Mouse (Mus musculus): Measurements from ENCODE around the gene Ptpn18. TPM values are rescaled to one million over a fixed set of nuclear protein-coding genes. Genes with fewer than 3 reads are reported as not detected.
A peak's percentile ranks its signal among the peaks of the same experiment; 100 is the strongest.

Gene Ptpn18
- polyA plus RNA-seq, 1 experiment from 2014 or later = 21.5 TPM

- Histone ChIP-seq H3K4me3 (ENCODE audit: low read length) (no peak overlapping the region), H3K4me2 (replicated peaks; ENCODE audit: low read depth, low read length) (no peak overlapping the region), H3K27ac (ENCODE audit: low read length) (no peak overlapping the region), H3K9ac (replicated peaks; ENCODE audit: low read length) (no peak overlapping the region), H3K9me3 (ENCODE audit: low read length) (no peaks in the 10 kb centered on the region), H3K27me3 (ENCODE audit: insufficient read depth, low read length) (peaks cover 10% of the 10 kb centered on the region), H3K4me1 (ENCODE audit: insufficient read depth, low read length) (0 out of 2 replicates have a peak, but pooled peaks cover 4% of the 10 kb centered on the region), H3K36me3 (ENCODE audit: insufficient read depth, low read length) (no peaks in the 10 kb centered on the region)
- 17% methylated on average over 7 of the region's 7 CpGs for WGBS
- no peak for ATAC-seq (ENCODE audit: low FRiP score, low TSS enrichment)
Observed at GRCm38 (mm10) chr1:34462766-34463165, 3.2 kb downstream of the Ptpn18 start.

GRCm38 (mm10) chr1:34464310-34464817, 4.8 kb downstream of the Ptpn18 start:
- Histone ChIP-seq H3K4me2 (replicated peaks; ENCODE audit: low read depth, low read length) (no peak overlapping the region), H3K9ac (replicated peaks; ENCODE audit: low read length) (no peak overlapping the region), H3K9me3 (ENCODE audit: low read length) (no peaks in the 10 kb centered on the region), H3K27ac (ENCODE audit: low read length) (no peak overlapping the region), H3K4me1 (ENCODE audit: insufficient read depth, low read length) (0 out of 2 replicates have a peak, but pooled peaks cover 7% of the 10 kb centered on the region), H3K36me3 (ENCODE audit: insufficient read depth, low read length) (no peaks in the 10 kb centered on the region), H3K27me3 (ENCODE audit: insufficient read depth, low read length) (no peaks in the 10 kb centered on the region; the same call in 1 of the 2 replicates), H3K4me3 (ENCODE audit: low read length) (no peak overlapping the region)
- 92% methylated on average over 8 of the region's 8 CpGs for WGBS
- no peak for ATAC-seq (ENCODE audit: low FRiP score, low TSS enrichment)

DNA sequence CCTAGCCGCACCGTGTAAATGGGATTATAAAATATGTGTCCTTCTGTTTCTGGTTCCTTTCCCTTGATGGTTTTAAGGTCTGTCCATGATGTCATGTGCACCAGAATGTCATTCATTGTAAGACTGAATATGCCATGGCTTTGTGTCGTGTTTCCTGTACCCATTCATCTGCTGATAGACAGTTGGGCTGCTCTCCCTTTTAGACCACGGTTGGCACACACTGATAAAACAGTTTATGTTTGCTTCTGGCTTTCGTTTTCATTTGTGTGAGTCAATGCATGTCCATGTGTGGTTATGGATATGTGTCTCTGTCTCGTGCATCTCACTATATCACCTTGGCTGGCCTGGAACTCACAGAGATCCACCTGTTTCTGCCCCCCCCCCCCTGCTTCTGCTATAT, 5.9 kb downstream of the Ptpn18 start:
- ATAC-seq (ENCODE audit: low FRiP score, low TSS enrichment) = no peak
- H3K4me1 ChIP-seq (ENCODE audit: insufficient read depth, low read length) = 0 out of 2 replicates have a peak, but pooled peaks cover 4% of the 10 kb centered on the region
- 76% methylated on average over 6 of the region's 6 CpGs for WGBS
- no peaks in the 10 kb centered on the region for H3K27me3 ChIP-seq (ENCODE audit: insufficient read depth, low read length)
- no peaks in the 10 kb centered on the region for H3K36me3 ChIP-seq (ENCODE audit: insufficient read depth, low read length)
- H3K9ac ChIP-seq (replicated peaks; ENCODE audit: low read length) = no peak overlapping the region
- no peak overlapping the region for H3K4me2 ChIP-seq (replicated peaks; ENCODE audit: low read depth, low read length)
- H3K27ac ChIP-seq (ENCODE audit: low read length) = no peak overlapping the region
- no peaks in the 10 kb centered on the region for H3K9me3 ChIP-seq (ENCODE audit: low read length)
- no peak overlapping the region for H3K4me3 ChIP-seq (ENCODE audit: low read length)

DNA sequence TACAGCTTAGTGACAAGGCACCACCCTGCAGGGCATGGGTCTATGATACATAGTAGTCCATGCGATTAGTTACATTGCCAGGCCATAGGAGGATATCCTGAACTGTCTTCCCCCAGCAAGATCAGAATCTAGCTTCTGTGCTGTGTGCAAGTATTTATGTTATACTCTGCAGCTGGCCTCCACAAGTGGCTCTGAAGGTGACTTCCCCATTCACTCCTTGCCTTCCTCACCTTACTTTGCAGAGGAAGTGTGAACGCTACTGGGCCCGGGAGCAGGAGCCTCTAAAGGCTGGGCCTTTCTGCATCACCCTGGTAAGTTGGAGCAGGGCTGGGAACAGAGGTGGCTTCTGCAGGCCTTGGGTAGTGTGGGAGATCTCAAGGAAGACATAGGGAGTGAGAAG, 8.5 kb downstream of the Ptpn18 start:
- ATAC-seq (ENCODE audit: low FRiP score, low TSS enrichment) = no peak
- H3K4me1 ChIP-seq (ENCODE audit: insufficient read depth, low read length) = peaks cover 8% of the 10 kb centered on the region; the same call in 1 of the 2 replicates
- H3K9me3 ChIP-seq (ENCODE audit: low read length) = no peaks in the 10 kb centered on the region
- 63% methylated on average over 3 of the region's 3 CpGs for WGBS
- no peak overlapping the region for H3K4me3 ChIP-seq (ENCODE audit: low read length)
- H3K4me2 ChIP-seq (replicated peaks; ENCODE audit: low read depth, low read length) = no peak overlapping the region
- no peak overlapping the region for H3K27ac ChIP-seq (ENCODE audit: low read length)
- H3K9ac ChIP-seq (replicated peaks; ENCODE audit: low read length) = no peak overlapping the region
- peaks cover 5% of the 10 kb centered on the region; the same call in 1 of the 2 replicates for H3K27me3 ChIP-seq (ENCODE audit: insufficient read depth, low read length)
- no peaks in the 10 kb centered on the region for H3K36me3 ChIP-seq (ENCODE audit: insufficient read depth, low read length)

GRCm38 (mm10) chr1:34468500-34468899, 8.9 kb downstream of the Ptpn18 start:
- H3K27me3 ChIP-seq (ENCODE audit: insufficient read depth, low read length) = peaks cover 5% of the 10 kb centered on the region; the same call in 1 of the 2 replicates
- H3K4me1 ChIP-seq (ENCODE audit: insufficient read depth, low read length) = peaks cover 8% of the 10 kb centered on the region; the same call in 1 of the 2 replicates
- H3K9me3 ChIP-seq (ENCODE audit: low read length) = no peaks in the 10 kb centered on the region
- H3K27ac ChIP-seq (ENCODE audit: low read length) = no peak overlapping the region
- no peaks in the 10 kb centered on the region for H3K36me3 ChIP-seq (ENCODE audit: insufficient read depth, low read length)
- no peak overlapping the region for H3K4me2 ChIP-seq (replicated peaks; ENCODE audit: low read depth, low read length)
- no peak overlapping the region for H3K9ac ChIP-seq (replicated peaks; ENCODE audit: low read length)
- H3K4me3 ChIP-seq (ENCODE audit: low read length) = no peak overlapping the region
- no peak for ATAC-seq (ENCODE audit: low FRiP score, low TSS enrichment)
- 80% methylated on average over 4 of the region's 4 CpGs for WGBS

- H3K9me3 ChIP-seq (ENCODE audit: low read length) = no peaks in the 10 kb centered on the region
- no peak for ATAC-seq (ENCODE audit: low FRiP score, low TSS enrichment)
- H3K27me3 ChIP-seq (ENCODE audit: insufficient read depth, low read length) = peaks cover 5% of the 10 kb centered on the region; the same call in 1 of the 2 replicates
- H3K4me1 ChIP-seq (ENCODE audit: insufficient read depth, low read length) = peaks cover 8% of the 10 kb centered on the region; the same call in 1 of the 2 replicates
- no peaks in the 10 kb centered on the region for H3K36me3 ChIP-seq (ENCODE audit: insufficient read depth, low read length)
- H3K27ac ChIP-seq (ENCODE audit: low read length) = no peak overlapping the region
- H3K4me3 ChIP-seq (ENCODE audit: low read length) = no peak overlapping the region
- H3K4me2 ChIP-seq (replicated peaks; ENCODE audit: low read depth, low read length) = no peak overlapping the region
- WGBS = 83% methylated on average over 5 of the region's 5 CpGs
- no peak overlapping the region for H3K9ac ChIP-seq (replicated peaks; ENCODE audit: low read length)
Observed at GRCm38 (mm10) chr1:34469801-34470200, 10.2 kb downstream of the Ptpn18 start.

GRCm38 (mm10) chr1:34472427-34473300, 13.1 kb downstream of the Ptpn18 start:
- ATAC-seq (ENCODE audit: low FRiP score, low TSS enrichment) = peak; percentile 80
- 1% methylated on average over 42 of the region's 43 CpGs for WGBS
- Histone ChIP-seq H3K4me2 (replicated peaks; ENCODE audit: low read depth, low read length) (peak overlapping the region; percentile 100), H3K27me3 (ENCODE audit: insufficient read depth, low read length) (peaks cover 5% of the 10 kb centered on the region; the same call in 1 of the 2 replicates), H3K4me3 (ENCODE audit: low read length) (peak overlapping the region; percentile 64), H3K9me3 (ENCODE audit: low read length) (no peaks in the 10 kb centered on the region), H3K27ac (ENCODE audit: low read length) (no peak overlapping the region), H3K36me3 (ENCODE audit: insufficient read depth, low read length) (no peaks in the 10 kb centered on the region), H3K9ac (replicated peaks; ENCODE audit: low read length) (peak overlapping the region; percentile 74), H3K4me1 (ENCODE audit: insufficient read depth, low read length) (peaks cover 8% of the 10 kb centered on the region; the same call in 1 of the 2 replicates)

GRCm38 (mm10) chr1:34478891-34479655, 19.5 kb downstream of the Ptpn18 start:
- H3K36me3 ChIP-seq (ENCODE audit: insufficient read depth, low read length) = no peaks in the 10 kb centered on the region
- H3K4me2 ChIP-seq (replicated peaks; ENCODE audit: low read depth, low read length) = no peak overlapping the region
- no peak overlapping the region for H3K9ac ChIP-seq (replicated peaks; ENCODE audit: low read length)
- H3K27me3 ChIP-seq (ENCODE audit: insufficient read depth, low read length) = no peaks in the 10 kb centered on the region; the same call in 1 of the 2 replicates
- H3K9me3 ChIP-seq (ENCODE audit: low read length) = no peaks in the 10 kb centered on the region
- H3K27ac ChIP-seq (ENCODE audit: low read length) = no peak overlapping the region
- H3K4me1 ChIP-seq (ENCODE audit: insufficient read depth, low read length) = 0 out of 2 replicates have a peak, but pooled peaks cover 5% of the 10 kb centered on the region
- no peak for ATAC-seq (ENCODE audit: low FRiP score, low TSS enrichment)
- no peak overlapping the region for H3K4me3 ChIP-seq (ENCODE audit: low read length)
- 22% methylated on average over 11 of the region's 11 CpGs for WGBS

DNA sequence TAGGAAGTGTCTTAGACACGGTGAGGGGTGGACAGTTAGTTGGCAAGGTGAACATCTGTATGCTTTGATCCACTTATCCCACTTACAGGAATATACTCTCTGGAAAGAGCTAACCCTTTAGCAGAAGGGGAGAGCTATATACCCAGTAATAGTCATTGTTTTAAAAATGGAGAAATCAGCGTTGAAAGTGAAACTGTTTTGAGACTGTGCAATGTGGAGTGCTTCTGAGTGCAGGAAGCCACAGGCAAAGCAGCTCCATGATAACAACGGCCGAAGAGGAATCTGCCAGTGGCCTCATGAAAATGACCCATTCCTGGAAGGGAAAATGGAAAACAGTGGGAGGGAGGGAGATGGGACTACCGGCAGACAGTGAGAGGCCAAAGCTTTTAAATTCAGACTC, 21.2 kb downstream of the Ptpn18 start:
- Histone ChIP-seq H3K9me3 (ENCODE audit: low read length) (no peaks in the 10 kb centered on the region), H3K4me2 (replicated peaks; ENCODE audit: low read depth, low read length) (no peak overlapping the region), H3K4me3 (ENCODE audit: low read length) (no peak overlapping the region), H3K27ac (ENCODE audit: low read length) (no peak overlapping the region), H3K4me1 (ENCODE audit: insufficient read depth, low read length) (peaks cover 12% of the 10 kb centered on the region; the same call in 1 of the 2 replicates), H3K9ac (replicated peaks; ENCODE audit: low read length) (no peak overlapping the region), H3K27me3 (ENCODE audit: insufficient read depth, low read length) (no peaks in the 10 kb centered on the region), H3K36me3 (ENCODE audit: insufficient read depth, low read length) (no peaks in the 10 kb centered on the region)
- WGBS = 75% methylated on average over 5 of the region's 5 CpGs
- ATAC-seq (ENCODE audit: low FRiP score, low TSS enrichment) = no peak

All from kidney, embryonic 16.5 days (tissue).